Mouse (Mus musculus): ENCODE measurements at regions not wholly inside any gene's neighbourhood (a gene's known extent, or its start where the extent isn't known, plus 50 kb on each side); places are given as distances from the start of the nearest gene placed in this dataset.
"Not testable (repeated sequence)": the region's sequence is repeated elsewhere in the genome, so short reads cannot be mapped to it uniquely, and the experiment has no call there.

DNA sequence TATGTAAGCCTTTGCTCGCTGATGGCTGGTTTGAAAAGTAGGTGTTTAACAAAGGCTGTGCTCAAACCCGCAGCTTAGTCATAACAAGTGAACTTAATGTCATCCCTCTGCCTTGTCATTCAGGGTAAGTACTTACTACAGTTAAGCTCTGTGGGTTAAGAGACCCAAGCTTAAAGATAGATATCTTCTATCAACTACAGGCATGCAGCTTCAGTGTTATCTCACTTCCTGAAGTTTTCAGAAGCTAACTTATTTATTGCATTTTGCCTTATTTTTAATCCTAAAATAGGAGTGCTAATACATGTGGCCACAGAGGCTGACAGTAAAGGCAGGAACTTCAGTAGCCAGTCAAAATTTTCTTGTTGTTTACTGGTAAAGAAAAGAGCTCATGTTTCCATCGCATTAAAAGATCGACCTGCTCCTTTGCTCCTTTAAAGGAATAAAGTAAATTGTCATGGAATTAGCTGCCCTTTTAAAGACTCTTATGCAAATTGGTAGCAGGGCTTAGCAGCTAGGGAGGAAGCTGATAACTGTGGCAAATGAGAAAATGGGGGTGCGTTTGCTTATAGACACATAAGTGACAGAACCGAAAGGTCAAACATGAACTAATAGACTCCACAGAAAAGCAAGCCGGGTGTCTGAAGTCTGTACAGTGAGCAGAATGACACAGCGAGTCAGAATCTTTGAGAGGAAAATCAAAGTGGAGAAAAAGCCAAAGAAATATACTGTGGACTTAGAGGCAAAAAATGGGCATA lies 55.9 kb upstream of the Inpp4b start:
- Histone ChIP-seq H3K4me2 (no peak overlapping the region), H3K27me3 (replicated peaks) (no peaks in the 10 kb centered on the region), H3K9me3 (replicated peaks) (no peaks in the 10 kb centered on the region), H3K4me1 (replicated peaks) (no peaks in the 10 kb centered on the region), H3K36me3 (no peaks in the 10 kb centered on the region), H3K9ac (no peak overlapping the region), H3K4me3 (no peak overlapping the region), H3K27ac (ENCODE audit: poor library complexity, severe bottlenecking) (no peak overlapping the region)
- no peak for ATAC-seq (ENCODE audit: insufficient number of reproducible peaks, low FRiP score)
- 64% methylated on average over 8 of the region's 8 CpGs for WGBS

GRCm38 (mm10) chr8:81260089-81260488 lies 82.3 kb upstream of the Inpp4b start:
- Histone ChIP-seq H3K4me2 (no peak overlapping the region), H3K9me3 (replicated peaks) (no peaks in the 10 kb centered on the region), H3K27ac (ENCODE audit: poor library complexity, severe bottlenecking) (no peak overlapping the region), H3K36me3 (no peaks in the 10 kb centered on the region), H3K27me3 (replicated peaks) (no peaks in the 10 kb centered on the region), H3K9ac (no peak overlapping the region), H3K4me1 (replicated peaks) (no peaks in the 10 kb centered on the region), H3K4me3 (no peak overlapping the region)
- no peak for ATAC-seq (ENCODE audit: insufficient number of reproducible peaks, low FRiP score)
- 75% methylated on average over 2 of the region's 2 CpGs for WGBS

DNA sequence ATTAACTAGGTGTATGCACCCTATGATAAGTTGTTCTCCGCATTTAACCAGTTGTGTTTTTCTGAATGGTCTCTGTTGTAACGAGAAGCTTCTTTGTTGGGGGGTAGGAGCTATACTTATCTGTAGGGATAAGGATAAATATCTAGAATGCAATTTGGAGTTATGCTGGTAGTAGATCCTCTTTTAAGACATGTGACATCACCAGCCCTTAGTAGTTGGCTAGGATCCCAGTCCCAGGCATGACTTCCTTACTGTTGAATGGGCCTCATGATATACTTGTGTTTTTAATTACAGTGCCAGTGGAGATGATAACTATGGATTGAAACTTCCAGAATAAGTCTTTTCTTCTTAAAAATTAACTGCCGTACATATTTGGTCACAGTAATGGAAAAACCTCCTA lies 118.5 kb upstream of the Inpp4b start:
- Histone ChIP-seq H3K4me3 (no peak overlapping the region), H3K9me3 (replicated peaks) (no peaks in the 10 kb centered on the region), H3K27me3 (replicated peaks) (no peaks in the 10 kb centered on the region), H3K27ac (ENCODE audit: poor library complexity, severe bottlenecking) (no peak overlapping the region), H3K36me3 (no peaks in the 10 kb centered on the region), H3K4me2 (no peak overlapping the region), H3K4me1 (replicated peaks) (no peaks in the 10 kb centered on the region; the same call in 1 of the 2 replicates), H3K9ac (no peak overlapping the region)
- no peak for ATAC-seq (ENCODE audit: insufficient number of reproducible peaks, low FRiP score)
- WGBS: 69% methylated on average over 3 of the region's 3 CpGs

- WGBS: 76% methylated on average over 11 of the region's 11 CpGs
- not testable (repeated sequence) for H3K9me3 ChIP-seq (replicated peaks); H3K9ac ChIP-seq; H3K36me3 ChIP-seq; H3K27ac ChIP-seq (ENCODE audit: poor library complexity, severe bottlenecking); ATAC-seq (ENCODE audit: insufficient number of reproducible peaks, low FRiP score); H3K4me3 ChIP-seq; H3K4me1 ChIP-seq (replicated peaks); H3K27me3 ChIP-seq (replicated peaks); H3K4me2 ChIP-seq
Observed at GRCm38 (mm10) chr8:81187061-81187790, 155.1 kb upstream of the Inpp4b start.

GRCm38 (mm10) chr8:81175537-81175936 lies 160.8 kb upstream of the Usp38 start:
- ATAC-seq (ENCODE audit: insufficient number of reproducible peaks, low FRiP score): no peak
- Histone ChIP-seq H3K4me3 (no peak overlapping the region), H3K27me3 (replicated peaks) (no peaks in the 10 kb centered on the region), H3K9ac (no peak overlapping the region), H3K4me2 (no peak overlapping the region), H3K36me3 (no peaks in the 10 kb centered on the region), H3K9me3 (replicated peaks) (no peaks in the 10 kb centered on the region), H3K27ac (ENCODE audit: poor library complexity, severe bottlenecking) (no peak overlapping the region), H3K4me1 (replicated peaks) (no peaks in the 10 kb centered on the region)
- WGBS: 58% methylated on average over 1 of the region's 1 CpGs

GRCm38 (mm10) chr8:81147239-81147638 lies 132.5 kb upstream of the Usp38 start:
- H3K27ac ChIP-seq (ENCODE audit: poor library complexity, severe bottlenecking): no peak overlapping the region
- no peaks in the 10 kb centered on the region for H3K27me3 ChIP-seq (replicated peaks)
- no peaks in the 10 kb centered on the region for H3K36me3 ChIP-seq
- no peak overlapping the region for H3K9ac ChIP-seq
- WGBS: 61% methylated on average over 3 of the region's 3 CpGs
- H3K4me2 ChIP-seq: no peak overlapping the region
- no peak overlapping the region for H3K4me3 ChIP-seq
- H3K9me3 ChIP-seq (replicated peaks): peaks cover 7% of the 10 kb centered on the region; the same call in 1 of the 2 replicates
- no peaks in the 10 kb centered on the region for H3K4me1 ChIP-seq (replicated peaks)
- ATAC-seq (ENCODE audit: insufficient number of reproducible peaks, low FRiP score): no peak

GRCm38 (mm10) chr8:81106763-81107509 lies 92.2 kb upstream of the Usp38 start:
- H3K4me1 ChIP-seq (replicated peaks): peaks cover 11% of the 10 kb centered on the region
- no peak overlapping the region for H3K27ac ChIP-seq (ENCODE audit: poor library complexity, severe bottlenecking)
- H3K27me3 ChIP-seq (replicated peaks): no peaks in the 10 kb centered on the region
- H3K36me3 ChIP-seq: no peaks in the 10 kb centered on the region
- WGBS: 35% methylated on average over 4 of the region's 4 CpGs
- no peak overlapping the region for H3K4me3 ChIP-seq
- no peaks in the 10 kb centered on the region for H3K9me3 ChIP-seq (replicated peaks)
- H3K9ac ChIP-seq: no peak overlapping the region
- no peak overlapping the region for H3K4me2 ChIP-seq
- no peak for ATAC-seq (ENCODE audit: insufficient number of reproducible peaks, low FRiP score)

- peaks cover 4% of the 10 kb centered on the region; the same call in 1 of the 2 replicates for H3K4me1 ChIP-seq (replicated peaks)
- H3K9ac ChIP-seq: no peak overlapping the region
- no peaks in the 10 kb centered on the region for H3K27me3 ChIP-seq (replicated peaks)
- H3K36me3 ChIP-seq: no peaks in the 10 kb centered on the region
- no peak for ATAC-seq (ENCODE audit: insufficient number of reproducible peaks, low FRiP score)
- no peak overlapping the region for H3K4me2 ChIP-seq
- H3K9me3 ChIP-seq (replicated peaks): no peaks in the 10 kb centered on the region
- 41% methylated on average over 2 of the region's 2 CpGs for WGBS
- H3K4me3 ChIP-seq: no peak overlapping the region
- no peak overlapping the region for H3K27ac ChIP-seq (ENCODE audit: poor library complexity, severe bottlenecking)
Observed at GRCm38 (mm10) chr8:81098963-81099362, 84.2 kb upstream of the Usp38 start.

GRCm38 (mm10) chr8:81097076-81097819 lies 82.5 kb upstream of the Usp38 start:
- H3K4me3 ChIP-seq: no peak overlapping the region
- no peak overlapping the region for H3K27ac ChIP-seq (ENCODE audit: poor library complexity, severe bottlenecking)
- ATAC-seq (ENCODE audit: insufficient number of reproducible peaks, low FRiP score): no peak
- peaks cover 4% of the 10 kb centered on the region; the same call in 1 of the 2 replicates for H3K4me1 ChIP-seq (replicated peaks)
- no peaks in the 10 kb centered on the region for H3K27me3 ChIP-seq (replicated peaks)
- no peak overlapping the region for H3K4me2 ChIP-seq
- no peaks in the 10 kb centered on the region for H3K36me3 ChIP-seq
- no peaks in the 10 kb centered on the region for H3K9me3 ChIP-seq (replicated peaks)
- WGBS: 42% methylated on average over 9 of the region's 9 CpGs
- H3K9ac ChIP-seq: no peak overlapping the region

- no peak overlapping the region for H3K9ac ChIP-seq
- no peaks in the 10 kb centered on the region for H3K36me3 ChIP-seq
- no peaks in the 10 kb centered on the region for H3K27me3 ChIP-seq (replicated peaks)
- no peak overlapping the region for H3K4me3 ChIP-seq
- no peak for ATAC-seq (ENCODE audit: insufficient number of reproducible peaks, low FRiP score)
- peaks cover 4% of the 10 kb centered on the region; the same call in 1 of the 2 replicates for H3K4me1 ChIP-seq (replicated peaks)
- WGBS: 39% methylated on average over 2 of the region's 2 CpGs
- no peaks in the 10 kb centered on the region for H3K9me3 ChIP-seq (replicated peaks)
- no peak overlapping the region for H3K27ac ChIP-seq (ENCODE audit: poor library complexity, severe bottlenecking)
- no peak overlapping the region for H3K4me2 ChIP-seq
Observed at GRCm38 (mm10) chr8:81095237-81095636, 80.5 kb upstream of the Usp38 start.

All from heart, embryonic 12.5 days (tissue).